Mouse (Mus musculus): ENCODE measurements around the gene Crisp2.

Gene Crisp2

GRCm38 (mm10) chr17:40716273-40716672, 90.5 kb downstream of the Crisp2 start:
- no peak for DNase-seq (ENCODE audit: low read depth)
